In the genomic region with DNA sequence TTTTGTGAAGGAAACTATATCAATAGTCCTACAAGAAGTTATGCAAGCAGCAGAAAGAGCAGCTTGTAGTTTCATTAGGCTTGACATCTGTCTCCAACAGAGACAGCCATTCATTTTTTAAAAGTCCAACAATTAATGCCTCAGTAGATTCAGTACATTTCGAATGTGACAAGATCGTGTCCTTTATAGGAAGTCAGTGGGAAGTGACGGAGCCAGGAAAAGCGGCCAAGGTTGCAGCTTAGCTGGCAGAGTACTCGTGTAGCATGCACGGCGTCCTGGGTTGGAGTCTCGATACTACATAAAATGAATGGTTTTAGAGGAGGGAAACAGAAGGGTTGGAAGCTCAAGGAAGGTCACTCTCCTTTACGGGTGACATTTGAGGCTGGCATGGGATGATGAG, we compare ENCODE assay signal across 12 mouse cellular contexts. TPM values are rescaled to one million over a fixed set of nuclear protein-coding genes. Genes with fewer than 3 reads are reported as not detected.
DNase-seq lines count a peak whose midpoint lies in the region; ATAC-seq and TF ChIP-seq lines count a peak whose summit lies in the region.
"Had no signal": no experiment of that assay in that cellular context is flagged by ENCODE, and none has a peak within 500 bp of the region (broad histone marks: within the 10 kb centered on the region; RNA-seq: fewer than 3 reads in every experiment).

No protein-coding gene starts in this region.

- DNase-seq in lung, embryonic 14.5 days = peak; percentile 22
- DNase-seq in lung, adult 18-20 months = no peak
- peak; percentile 43 to 46 for DNase-seq in cerebellum, postnatal 36 days
- DNase-seq in frontal cortex, postnatal 36 days (ENCODE audit: low spot score in 2 of 2) = no peak
- no peak for DNase-seq in right cerebral cortex, postnatal 36 days (ENCODE audit: low spot score in 2 of 2)
- no peak for DNase-seq in neural tube, embryonic 10.5 days (ENCODE audit: extremely low spot score, low spot score)
- DNase-seq: liver, embryonic 13.5 days; thymus, adult 2 months had no signal

- WGBS in forebrain, embryonic 15.5 days = 64% methylated on average over 9 of the region's 9 CpGs
- 60% methylated on average over 9 of the region's 9 CpGs for WGBS in forebrain, embryonic 16.5 days
- 64% methylated on average over 9 of the region's 9 CpGs for WGBS in lung, embryonic 14.5 days

- 0 out of 2 replicates have a peak, but pooled peaks cover under 1% of the 10 kb centered on the region for H3K4me1 ChIP-seq in forebrain, embryonic 15.5 days
- peaks cover 3% of the 10 kb centered on the region; the same call in 1 of the 2 replicates for H3K4me1 ChIP-seq in forebrain, embryonic 16.5 days (replicated peaks; ENCODE audit: control insufficient read depth, insufficient read depth, low read length)
- no peaks in the 10 kb centered on the region for H3K4me1 ChIP-seq in lung, embryonic 14.5 days (ENCODE audit: insufficient read depth)
- H3K4me1 ChIP-seq: liver, embryonic 13.5 days had no signal

- H3K27ac ChIP-seq in forebrain, embryonic 15.5 days (replicated peaks) = 0 out of 2 replicates have a peak overlapping the region, but pooled peaks have one; percentile 6
- H3K27ac ChIP-seq in forebrain, embryonic 16.5 days (ENCODE audit: low read length) = no peak overlapping the region
- H3K27ac ChIP-seq in lung, embryonic 14.5 days (ENCODE audit: low read depth) = no peak overlapping the region
- H3K27ac ChIP-seq: heart, embryonic 10.5 days; hindbrain, embryonic 10.5 days; liver, embryonic 13.5 days had no signal

- no peaks in the 10 kb centered on the region for H3K36me3 ChIP-seq in forebrain, embryonic 15.5 days
- no peaks in the 10 kb centered on the region for H3K36me3 ChIP-seq in forebrain, embryonic 16.5 days (ENCODE audit: control insufficient read depth, insufficient read depth)
- H3K36me3 ChIP-seq in lung, embryonic 14.5 days (ENCODE audit: insufficient read depth) = no peaks in the 10 kb centered on the region
- H3K36me3 ChIP-seq: heart, embryonic 10.5 days; hindbrain, embryonic 10.5 days; liver, embryonic 13.5 days had no signal

- no peak for TF ChIP-seq CTCF in lung, embryonic 14.5 days (IDR thresholded peaks at IDR 0.05; ENCODE audit: low read depth)

- no peak overlapping the region for H3K4me3 ChIP-seq in forebrain, embryonic 15.5 days
- H3K4me3 ChIP-seq in forebrain, embryonic 16.5 days (replicated peaks; ENCODE audit: low read length) = no peak overlapping the region
- H3K4me3 ChIP-seq in lung, embryonic 14.5 days (ENCODE audit: low read depth, low read length) = no peak overlapping the region
- H3K4me3 ChIP-seq: heart, embryonic 10.5 days; hindbrain, embryonic 10.5 days; liver, embryonic 13.5 days had no signal

- H3K9ac ChIP-seq in forebrain, embryonic 15.5 days (replicated peaks) = no peak overlapping the region
- H3K9ac ChIP-seq in forebrain, embryonic 16.5 days (replicated peaks; ENCODE audit: low read depth, low read length) = no peak overlapping the region
- no peak overlapping the region for H3K9ac ChIP-seq in lung, embryonic 14.5 days
- H3K9ac ChIP-seq: liver, embryonic 13.5 days had no signal

- H3K4me2 ChIP-seq in forebrain, embryonic 15.5 days (replicated peaks) = no peak overlapping the region
- no peak overlapping the region for H3K4me2 ChIP-seq in forebrain, embryonic 16.5 days (ENCODE audit: low read length)
- no peak overlapping the region for H3K4me2 ChIP-seq in lung, embryonic 14.5 days
- H3K4me2 ChIP-seq: liver, embryonic 13.5 days had no signal

- H3K9me3 ChIP-seq in forebrain, embryonic 15.5 days = no peaks in the 10 kb centered on the region
- no peaks in the 10 kb centered on the region for H3K9me3 ChIP-seq in forebrain, embryonic 16.5 days (ENCODE audit: control insufficient read depth, low read length)
- H3K9me3 ChIP-seq in lung, embryonic 14.5 days (ENCODE audit: low read depth, low read length) = no peaks in the 10 kb centered on the region
- H3K9me3 ChIP-seq: heart, embryonic 10.5 days; hindbrain, embryonic 10.5 days; liver, embryonic 13.5 days had no signal

- no peak for ATAC-seq in forebrain, embryonic 15.5 days (replicated peaks)
- ATAC-seq in forebrain, embryonic 16.5 days = no peak
- ATAC-seq in lung, embryonic 14.5 days (ENCODE audit: insufficient read depth) = no peak

- H3K27me3 ChIP-seq in forebrain, embryonic 15.5 days = no peaks in the 10 kb centered on the region
- no peaks in the 10 kb centered on the region for H3K27me3 ChIP-seq in forebrain, embryonic 16.5 days (replicated peaks; ENCODE audit: control insufficient read depth, insufficient read depth, low read length)
- no peaks in the 10 kb centered on the region for H3K27me3 ChIP-seq in lung, embryonic 14.5 days (ENCODE audit: insufficient read depth, low read length)
- H3K27me3 ChIP-seq: liver, embryonic 13.5 days had no signal

RNA-seq across cellular contexts. Expression of a gene that starts 34.7 kb away (rescaled TPM):
- 0.08 and 0.11 TPM in 2 replicates for polyA plus RNA-seq in forebrain, embryonic 15.5 days (2015; fragmentation: Nextera tagmentation; extraction: Ambion mirVana)
- polyA plus RNA-seq in forebrain, embryonic 16.5 days (2015; fragmentation: Nextera tagmentation; extraction: Ambion mirVana) = 0.04 and 0.23 TPM in 2 replicates
- 4.7 and 6.1 TPM in 2 replicates for polyA plus RNA-seq in lung, embryonic 14.5 days (2014; fragmentation: Nextera tagmentation; extraction: Ambion mirVana)
- polyA plus RNA-seq: liver, embryonic 13.5 days had no signal

Comparison
In these comparisons a context has a peak if more than half of its experiments do, and no peak if none do; other contexts are left out.
1. DNase-seq: peak in lung, embryonic 14.5 days (single experiment) and cerebellum, postnatal 36 days (2 of 2); none in lung, adult 18-20 months (0 of 2), frontal cortex, postnatal 36 days (0 of 2), right cerebral cortex, postnatal 36 days (0 of 2) and neural tube, embryonic 10.5 days (single experiment).